Mouse (Mus musculus) activated CD4-positive, CD25-positive, alpha-beta regulatory T cell, adult 9 weeks (primary cell): ENCODE data around the gene Efcab9. TPM values are rescaled to one million over a fixed set of nuclear protein-coding genes. Genes with fewer than 3 reads are reported as not detected.

Experiments used
- polyA plus RNA-seq: library from polyadenylated mRNA; unstranded; fragments of 100-300 nt; shearing (Covaris generic); gene quantifications from one replicate; pipeline ENCODE4 v1.2.1, GENCODE M21; 2017

Efcab9 gene
- 2.7 TPM for polyA plus RNA-seq

DNA sequence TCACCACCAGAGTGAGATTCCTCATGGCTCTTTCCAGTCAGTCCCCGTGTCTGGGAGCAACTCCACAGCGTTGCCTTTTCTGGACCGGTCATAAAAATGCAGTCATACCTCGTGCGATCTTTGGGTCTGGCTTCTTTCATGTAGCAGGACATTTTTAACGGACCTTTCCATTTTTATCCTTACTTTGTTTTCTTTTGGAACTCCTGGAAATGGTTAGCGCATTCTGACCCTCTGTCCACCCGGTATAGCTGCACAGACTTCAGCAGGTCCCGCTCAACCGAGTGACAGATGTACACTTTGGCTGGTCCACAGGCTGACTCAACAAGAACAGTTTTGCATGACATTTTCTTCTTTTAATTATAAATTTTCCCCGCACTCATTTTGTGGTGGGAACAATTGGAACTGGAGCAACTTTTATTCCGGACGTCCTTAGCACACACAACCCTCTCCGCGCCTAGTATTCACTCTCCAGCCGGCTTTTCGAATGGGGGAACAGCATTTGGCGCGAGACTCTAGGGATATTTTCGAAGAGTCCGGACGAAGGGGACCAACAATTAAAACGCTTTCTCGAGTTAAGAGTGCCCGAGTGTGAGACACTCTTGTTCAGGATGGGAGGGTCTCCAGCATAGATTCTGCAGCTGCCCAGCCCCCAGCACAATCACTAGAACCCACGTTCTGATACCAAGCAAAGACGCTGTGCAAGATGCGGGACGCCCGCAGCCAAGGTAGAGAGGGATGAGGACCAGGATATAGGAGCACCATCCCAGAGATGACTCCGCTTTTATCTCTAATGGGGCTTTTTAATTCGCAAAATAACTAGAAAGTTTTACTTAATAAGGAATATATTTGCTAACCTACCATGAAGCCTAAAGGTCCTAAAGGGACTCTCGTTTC lies at the start of gene Efcab9:
TSS of gene Efcab9 (minus strand) at position 211 of the 894 bp plus-strand sequence.

DNA sequence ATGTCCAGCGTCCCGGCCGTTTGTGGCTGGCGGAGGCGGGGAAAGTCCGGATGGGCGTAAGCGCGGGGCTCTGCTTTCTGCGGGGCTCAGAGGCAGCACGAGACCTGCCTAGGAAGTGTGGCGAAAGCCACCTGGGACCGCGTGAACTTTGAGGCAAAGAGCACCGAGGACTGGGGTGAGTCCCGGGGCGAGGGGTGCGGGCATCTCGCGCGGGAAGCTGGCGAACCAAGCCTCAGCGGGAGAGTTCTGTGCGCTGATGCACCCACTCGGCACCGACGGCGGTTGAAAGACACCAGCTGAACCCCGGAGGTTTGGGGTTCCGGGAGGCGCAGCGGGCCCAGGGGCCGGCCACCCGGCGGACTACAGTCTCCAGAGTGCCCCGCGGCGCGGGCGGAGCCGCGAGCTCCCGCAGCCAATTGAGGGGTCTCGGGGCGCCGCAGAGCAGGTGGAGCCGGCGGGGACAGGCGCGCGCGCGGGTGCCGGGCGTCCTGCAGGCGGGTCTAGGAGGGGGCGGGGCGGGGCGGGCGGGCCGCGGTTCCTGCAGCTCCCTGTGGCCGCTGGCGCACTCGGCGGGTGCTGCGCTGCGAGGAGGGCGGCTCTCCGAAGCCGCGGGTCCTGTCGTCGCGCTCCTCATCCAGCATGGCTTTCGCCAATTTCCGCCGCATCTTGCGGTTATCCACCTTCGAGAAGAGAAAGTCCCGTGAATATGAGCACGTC lies 1.0 kb upstream of the Efcab9 start, which contains the start of gene Stk10:
TSS of gene Stk10 (plus strand) at position 541 of the 717 bp plus-strand sequence.

Other genes starting within 250 kb of the Efcab9 start
- 359 TPM for gene Hba-a1, start 248.6 kb downstream of the Efcab9 start, polyA plus RNA-seq
- gene Hbq1b, start 245.1 kb downstream of the Efcab9 start, polyA plus RNA-seq, result not detected
- gene Hba-a2, start 235.6 kb downstream of the Efcab9 start, polyA plus RNA-seq, result 531 TPM
- not detected for gene Hbq1a, start 232.0 kb downstream of the Efcab9 start, polyA plus RNA-seq
- gene Sh3pxd2b, start 184.3 kb downstream of the Efcab9 start, polyA plus RNA-seq, result 0.05 TPM
- 3.7 TPM for gene Ubtd2, start 76.7 kb downstream of the Efcab9 start, polyA plus RNA-seq
- 333 TPM for gene Stk10, start 1.2 kb upstream of the Efcab9 start, polyA plus RNA-seq
- gene Fbxw11, start 110.6 kb upstream of the Efcab9 start, polyA plus RNA-seq, result 45.4 TPM